Mouse (Mus musculus): ENCODE measurements around the gene Gpr31b.
"Not testable (repeated sequence)": the region's sequence is repeated elsewhere in the genome, so short reads cannot be mapped to it uniquely, and the experiment has no call there.

DNA sequence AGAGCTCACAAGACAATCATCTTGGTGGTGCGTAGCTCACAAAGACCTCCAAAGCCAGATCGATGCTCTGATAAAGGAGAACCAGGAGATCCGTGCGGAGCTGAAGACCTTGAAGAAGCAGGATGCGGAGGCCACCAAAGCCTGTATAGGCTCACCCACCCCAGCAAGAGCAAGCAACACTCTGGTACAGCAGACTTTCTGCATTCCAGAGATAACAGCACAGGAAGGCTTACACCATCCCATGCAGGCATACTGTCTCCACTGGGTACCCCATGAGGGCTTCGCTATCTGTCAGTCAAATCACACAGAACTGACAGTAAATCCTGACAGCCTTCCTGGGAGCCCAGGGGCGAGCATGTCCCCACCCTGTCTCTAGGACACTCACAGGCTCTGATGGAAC lies 10.8 kb upstream of the Gpr31b start:
- not testable (repeated sequence) for TF ChIP-seq POLR2A (IDR thresholded peaks at IDR 0.05; ENCODE audit: control insufficient read depth, low read depth, low read length); CTCF (IDR thresholded peaks at IDR 0.05; ENCODE audit: control insufficient read depth, insufficient read depth, insufficient replicate concordance, low read depth, low read length)

All from testis, adult 2 months (tissue).